Mouse (Mus musculus): ENCODE data around the gene Pot1b. TPM values are rescaled to one million over a fixed set of nuclear protein-coding genes. Genes with fewer than 3 reads are reported as not detected.

Gene Pot1b
- polyA plus RNA-seq, 1 experiment from 2014 or later: 4.7 TPM

- H3K27me3 ChIP-seq (replicated peaks; ENCODE audit: control insufficient read depth, insufficient read depth, low read length): no peaks in the 10 kb centered on the region
- no peak for ATAC-seq (ENCODE audit: low read depth)
- no peak overlapping the region for H3K4me2 ChIP-seq (ENCODE audit: low read depth, low read length)
- H3K4me3 ChIP-seq (ENCODE audit: low read depth, low read length): no peak overlapping the region
- H3K27ac ChIP-seq (replicated peaks; ENCODE audit: low read depth, low read length): no peak overlapping the region
- WGBS: 63% methylated on average over 3 of the region's 3 CpGs
- DNase-seq (ENCODE audit: low spot score): peak; percentile 89
- H3K9ac ChIP-seq (ENCODE audit: low read depth, low read length): no peak overlapping the region
- no peaks in the 10 kb centered on the region for H3K4me1 ChIP-seq (ENCODE audit: control insufficient read depth, insufficient read depth, low read length)
- peaks cover 28% of the 10 kb centered on the region for H3K36me3 ChIP-seq (ENCODE audit: control insufficient read depth, insufficient read depth, low read length)
- no peaks in the 10 kb centered on the region for H3K9me3 ChIP-seq (ENCODE audit: control insufficient read depth, low read length)
Measured at GRCm38 (mm10) chr17:55702161-55702820, 10.1 kb downstream of the Pot1b start.

- 87% methylated on average over 2 of the region's 2 CpGs for WGBS
- no peak overlapping the region for H3K27ac ChIP-seq (replicated peaks; ENCODE audit: low read depth, low read length)
- no peak overlapping the region for H3K9ac ChIP-seq (ENCODE audit: low read depth, low read length)
- ATAC-seq (ENCODE audit: low read depth): no peak
- no peaks in the 10 kb centered on the region for H3K4me1 ChIP-seq (ENCODE audit: control insufficient read depth, insufficient read depth, low read length)
- no peak overlapping the region for H3K4me3 ChIP-seq (ENCODE audit: low read depth, low read length)
- no peaks in the 10 kb centered on the region for H3K27me3 ChIP-seq (replicated peaks; ENCODE audit: control insufficient read depth, insufficient read depth, low read length)
- no peaks in the 10 kb centered on the region for H3K9me3 ChIP-seq (ENCODE audit: control insufficient read depth, low read length)
- H3K4me2 ChIP-seq (ENCODE audit: low read depth, low read length): no peak overlapping the region
- H3K36me3 ChIP-seq (ENCODE audit: control insufficient read depth, insufficient read depth, low read length): peaks cover 40% of the 10 kb centered on the region
- DNase-seq (ENCODE audit: low spot score): no peak
Measured at GRCm38 (mm10) chr17:55699388-55699787, 13.0 kb downstream of the Pot1b start.

- H3K36me3 ChIP-seq (ENCODE audit: control insufficient read depth, insufficient read depth, low read length): peaks cover 29% of the 10 kb centered on the region
- ATAC-seq (ENCODE audit: low read depth) (no peak), DNase-seq (ENCODE audit: low spot score) (no peak)
- no peaks in the 10 kb centered on the region for H3K9me3 ChIP-seq (ENCODE audit: control insufficient read depth, low read length)
- no peaks in the 10 kb centered on the region for H3K27me3 ChIP-seq (replicated peaks; ENCODE audit: control insufficient read depth, insufficient read depth, low read length)
- no peak overlapping the region for H3K4me3 ChIP-seq (ENCODE audit: low read depth, low read length)
- WGBS: 81% methylated on average over 2 of the region's 2 CpGs
- no peaks in the 10 kb centered on the region for H3K4me1 ChIP-seq (ENCODE audit: control insufficient read depth, insufficient read depth, low read length)
- H3K4me2 ChIP-seq (ENCODE audit: low read depth, low read length): no peak overlapping the region
- H3K9ac ChIP-seq (ENCODE audit: low read depth, low read length): no peak overlapping the region
- no peak overlapping the region for H3K27ac ChIP-seq (replicated peaks; ENCODE audit: low read depth, low read length)
Measured at GRCm38 (mm10) chr17:55661099-55661498, 51.3 kb downstream of the Pot1b start.

- no peak within 1 kb of the TSS for H3K9ac ChIP-seq (ENCODE audit: low read depth, low read length)
- no peak within 1 kb of the TSS for H3K4me3 ChIP-seq (ENCODE audit: low read depth, low read length)
- no peak within 1 kb of the TSS for H3K27ac ChIP-seq (replicated peaks; ENCODE audit: low read depth, low read length)
- 82% methylated on average over 3 of the region's 3 CpGs for WGBS
- H3K4me1 ChIP-seq (ENCODE audit: control insufficient read depth, insufficient read depth, low read length): no peaks in the 10 kb centered on the region
- no peak within 1 kb of the TSS for H3K4me2 ChIP-seq (ENCODE audit: low read depth, low read length)
- DNase-seq (ENCODE audit: low spot score) (no peak), ATAC-seq (ENCODE audit: low read depth) (no peak)
- no peaks in the 10 kb centered on the region for H3K27me3 ChIP-seq (replicated peaks; ENCODE audit: control insufficient read depth, insufficient read depth, low read length)
- H3K9me3 ChIP-seq (ENCODE audit: control insufficient read depth, low read length): no peaks in the 10 kb centered on the region
- no peaks in the 10 kb centered on the region for H3K36me3 ChIP-seq (ENCODE audit: control insufficient read depth, insufficient read depth, low read length)
Measured at GRCm38 (mm10) chr17:55625092-55625491, 87.3 kb downstream of the Pot1b start, which contains the start of gene Vmn2r118. Gene Vmn2r118 (minus strand): TSS chr17:55625192.

Other genes starting within 250 kb of the Pot1b start
- not detected in 2 replicates for gene Vmn2r118, start 87.4 kb downstream of the Pot1b start, polyA plus RNA-seq (2014; fragmentation: Nextera tagmentation; extraction: Ambion mirVana)
- 0.18 and 0.29 TPM in 2 replicates for gene Adgre4, start 37.4 kb upstream of the Pot1b start, polyA plus RNA-seq (2014; fragmentation: Nextera tagmentation; extraction: Ambion mirVana)
- 8.5 and 11.7 TPM in 2 replicates for gene Zfp119a, start 166.3 kb upstream of the Pot1b start, polyA plus RNA-seq (2014; fragmentation: Nextera tagmentation; extraction: Ambion mirVana)
- gene Zfp959, start 179.5 kb upstream of the Pot1b start, polyA plus RNA-seq (2014; fragmentation: Nextera tagmentation; extraction: Ambion mirVana): 7.9 and 10.4 TPM in 2 replicates
- gene Zfp119b, start 236.9 kb upstream of the Pot1b start, polyA plus RNA-seq (2014; fragmentation: Nextera tagmentation; extraction: Ambion mirVana): 6.0 and 7.3 TPM in 2 replicates
- gene Ebi3, start 240.0 kb upstream of the Pot1b start, polyA plus RNA-seq (2014; fragmentation: Nextera tagmentation; extraction: Ambion mirVana): 3.5 and 4.2 TPM in 2 replicates
- gene Yju2, start 246.5 kb upstream of the Pot1b start, polyA plus RNA-seq (2014; fragmentation: Nextera tagmentation; extraction: Ambion mirVana): 16.8 and 20.2 TPM in 2 replicates

All from embryonic facial prominence, embryonic 14.5 days (tissue).